Mouse (Mus musculus) layer of hippocampus, postnatal 10 days (tissue): Measurements from ENCODE around the gene Lasp1. TPM values are rescaled to one million over a fixed set of nuclear protein-coding genes. Genes with fewer than 3 reads are reported as not detected.
A peak's percentile ranks its signal among the peaks of the same experiment; 100 is the strongest.

Experiments
- DNase-seq, 2 experiments: peaks; one replicate each; pipeline ENCODE4 v3.0.0; 2021; ENCODE audit warnings: low spot score in 2 of 2
- total RNA-seq, 2 experiments: library from RNA; stranded (reverse); gene quantifications; 2 replicates each; pipeline ENCODE4 v1.2.3; 2021

The Lasp1 gene
- total RNA-seq, 2 experiments from 2014 or later, result 148 to 150 TPM

- peak in 1 of 2 experiments; percentile 14 for DNase-seq
Observed at GRCm38 (mm10) chr11:97809235-97810121, 10.7 kb downstream of the Lasp1 start.

DNA sequence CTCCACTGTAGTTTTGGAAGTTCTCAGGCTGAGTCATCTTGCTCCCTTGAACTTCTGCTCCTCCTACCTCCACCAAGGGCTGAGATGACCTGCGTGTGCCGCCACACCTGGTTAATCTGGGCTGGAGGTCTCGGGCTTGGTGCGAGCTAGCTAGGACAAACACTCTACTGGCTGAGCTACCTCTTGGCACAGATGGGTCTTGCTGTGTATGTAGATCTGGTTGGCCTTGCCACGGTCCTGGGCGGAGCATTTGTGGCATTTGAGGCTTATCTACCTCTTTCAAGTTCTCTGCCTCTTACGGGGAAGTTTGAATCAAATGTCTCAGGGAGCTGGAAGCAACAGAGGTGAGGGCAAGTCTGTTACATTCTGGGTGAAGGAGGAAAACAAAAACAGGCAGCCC lies 11.6 kb downstream of the Lasp1 start:
- no peak for DNase-seq

DNA sequence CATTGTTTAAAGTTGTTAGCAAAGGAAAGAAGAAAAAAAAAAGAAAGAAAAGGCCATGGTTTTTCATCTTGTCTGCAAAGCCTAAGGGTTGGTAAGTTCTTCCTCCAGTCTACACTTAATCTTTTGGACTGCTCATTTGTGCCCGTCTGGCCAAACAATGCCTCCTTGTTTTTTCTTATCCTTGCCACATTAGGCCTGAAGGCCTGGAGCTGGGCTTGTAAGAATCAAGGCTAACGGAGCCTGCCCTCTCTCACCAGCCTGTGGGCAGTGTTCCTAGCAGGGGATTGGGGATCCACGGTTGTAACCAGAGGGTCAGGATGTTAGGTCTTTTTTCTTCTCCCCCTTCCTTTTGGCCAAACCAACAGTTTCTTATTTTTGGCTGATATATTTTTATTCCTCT lies 12.2 kb downstream of the Lasp1 start:
- DNase-seq, result no peak

GRCm38 (mm10) chr11:97811569-97812362 lies 13.0 kb downstream of the Lasp1 start:
- no peak for DNase-seq

DNA sequence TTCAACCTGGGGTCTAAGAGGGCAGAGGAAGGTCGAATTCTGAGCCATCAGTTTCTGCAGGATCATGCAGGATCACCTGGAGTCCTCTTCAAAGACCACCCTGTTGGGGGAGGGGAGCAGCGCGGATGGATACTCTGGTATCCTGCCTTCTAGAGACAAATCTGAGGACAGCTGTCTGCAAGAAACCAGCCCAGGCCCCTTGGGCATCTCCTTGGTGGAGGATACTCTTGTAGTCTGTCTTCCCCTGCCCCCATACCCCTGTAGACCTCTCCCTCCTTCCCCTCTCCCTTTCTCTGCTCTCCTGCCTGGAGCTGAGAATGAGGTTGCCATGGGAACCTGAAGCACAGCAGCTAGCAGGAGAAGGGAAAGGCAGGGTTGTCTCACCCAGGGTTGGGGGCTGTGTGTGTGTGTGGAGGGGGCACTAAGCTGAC lies 13.7 kb downstream of the Lasp1 start:
- peak in 1 of 2 experiments; percentile 57 for DNase-seq

GRCm38 (mm10) chr11:97813085-97813484 lies 14.3 kb downstream of the Lasp1 start:
- DNase-seq, result no peak

DNA sequence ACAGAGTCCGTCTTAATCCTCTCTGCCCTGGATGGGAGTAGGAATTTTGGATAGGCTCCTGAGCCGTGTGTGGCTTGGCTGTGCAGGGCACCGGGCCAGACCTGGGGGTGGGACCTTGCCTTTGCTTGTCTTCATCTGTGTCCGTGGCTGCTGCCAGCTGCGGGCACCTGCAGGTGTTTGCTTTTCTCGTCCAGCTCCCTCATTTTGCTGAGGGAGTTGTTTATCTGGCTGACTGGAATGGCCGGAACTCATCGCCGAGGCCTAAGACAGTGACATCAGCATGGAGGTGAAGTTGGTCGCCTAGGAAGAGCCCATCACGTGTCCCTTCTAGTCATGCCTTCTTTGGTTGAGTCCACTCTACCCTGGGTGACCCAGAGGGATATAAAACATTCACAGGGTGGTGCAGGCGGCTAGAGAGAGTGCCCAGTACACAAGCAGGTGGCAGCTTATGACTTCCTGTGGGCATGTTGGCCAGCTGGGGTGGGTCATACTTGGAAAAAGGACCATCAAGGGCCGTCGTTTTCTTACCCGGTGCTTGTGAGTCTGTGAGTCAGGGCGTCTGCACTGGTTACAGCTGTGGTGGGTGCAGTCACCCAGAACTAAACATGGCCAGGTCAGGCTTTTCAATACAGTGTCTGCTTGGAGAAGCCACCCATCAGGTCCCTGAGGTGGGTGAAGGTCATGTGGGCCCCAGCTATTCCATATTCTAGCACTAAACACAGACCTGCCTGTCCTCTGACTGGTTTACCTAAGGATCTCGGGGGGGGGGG lies 15.1 kb downstream of the Lasp1 start:
- DNase-seq, result no peak

DNA sequence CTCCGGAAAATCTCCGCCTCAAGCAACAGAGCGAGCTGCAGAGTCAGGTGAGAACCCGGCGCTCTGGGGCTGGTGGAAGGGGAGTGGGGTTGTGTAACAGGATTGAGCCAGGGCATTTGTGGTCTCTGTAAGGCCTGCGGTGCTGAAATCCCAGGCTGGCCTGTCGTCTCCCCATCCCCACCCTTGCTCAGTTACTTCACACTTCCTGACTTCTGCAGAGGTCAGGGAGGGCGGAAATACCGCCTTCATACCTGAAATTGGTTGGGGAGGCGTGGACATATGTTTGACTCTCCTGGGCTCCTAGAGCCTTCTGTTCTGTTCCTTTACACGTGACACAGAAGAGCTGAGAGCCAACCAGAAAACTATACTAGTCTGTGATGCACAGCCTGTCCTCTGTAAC lies 16.9 kb downstream of the Lasp1 start:
- no peak for DNase-seq

DNA sequence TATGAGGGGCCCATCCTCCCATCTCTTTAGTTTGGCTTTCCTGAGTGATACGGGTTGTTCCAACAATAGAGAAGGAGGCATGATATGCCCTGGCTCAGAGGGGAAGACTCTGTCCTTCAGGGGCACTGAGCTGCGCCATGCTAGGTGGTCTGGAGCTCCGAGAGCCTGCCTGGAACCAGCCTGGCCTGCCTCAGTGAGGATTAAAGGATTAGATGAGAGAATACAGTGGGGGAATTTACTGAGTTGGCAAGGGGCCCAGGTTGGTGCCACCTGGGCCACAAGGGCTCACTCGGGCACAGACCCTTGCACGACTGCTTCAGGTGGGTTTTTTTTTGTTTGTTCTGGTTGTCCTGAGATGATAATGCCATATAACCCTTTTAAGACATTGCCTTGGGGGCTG lies 17.4 kb downstream of the Lasp1 start:
- no peak for DNase-seq

GRCm38 (mm10) chr11:97816916-97817315 lies 18.1 kb downstream of the Lasp1 start:
- no peak for DNase-seq

GRCm38 (mm10) chr11:97817379-97817778 lies 18.6 kb downstream of the Lasp1 start:
- DNase-seq, result no peak

DNA sequence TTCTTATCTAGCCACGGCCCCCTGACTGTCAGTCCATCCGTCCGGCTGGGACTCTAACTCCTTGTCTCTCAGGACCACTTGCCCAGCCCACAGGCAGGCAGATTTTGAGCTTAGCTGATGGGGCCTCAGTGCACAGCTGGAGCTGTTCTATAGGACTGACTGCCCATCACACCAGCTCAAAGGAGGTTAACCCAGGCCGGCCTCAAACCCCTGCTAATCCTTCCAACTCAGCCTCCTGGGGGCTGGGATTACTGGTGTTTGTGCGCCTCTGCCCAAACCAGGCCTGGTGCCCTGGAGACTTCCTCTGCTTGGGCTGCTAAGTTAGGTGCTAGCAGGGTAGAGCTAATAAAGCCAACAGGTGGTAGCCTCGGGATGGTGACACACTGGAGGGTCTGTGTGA lies 19.2 kb downstream of the Lasp1 start:
- DNase-seq, result no peak

DNA sequence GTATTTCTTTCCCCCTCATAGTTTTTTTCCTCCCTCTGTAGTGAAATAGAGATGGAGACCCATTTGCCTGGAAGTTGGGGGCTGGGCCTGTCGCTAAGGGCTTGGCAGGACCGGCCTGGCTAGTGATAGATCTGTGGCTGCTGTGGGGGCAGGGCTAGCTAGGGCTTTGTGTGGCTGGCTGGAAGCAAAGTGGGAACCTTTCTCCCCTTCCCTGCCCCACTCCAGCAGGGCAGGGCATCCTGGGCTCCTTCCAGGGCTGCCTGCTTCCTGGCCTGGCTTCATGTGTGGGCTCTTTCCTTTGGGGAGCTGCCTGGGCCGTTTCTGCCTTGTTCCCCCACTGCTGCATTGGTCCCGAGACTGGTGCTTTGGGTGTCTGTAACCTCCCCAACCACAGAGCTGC lies 19.8 kb downstream of the Lasp1 start:
- DNase-seq, result peak; percentile 63 to 77

GRCm38 (mm10) chr11:97819102-97819501 lies 20.3 kb downstream of the Lasp1 start:
- DNase-seq, result no peak

DNA sequence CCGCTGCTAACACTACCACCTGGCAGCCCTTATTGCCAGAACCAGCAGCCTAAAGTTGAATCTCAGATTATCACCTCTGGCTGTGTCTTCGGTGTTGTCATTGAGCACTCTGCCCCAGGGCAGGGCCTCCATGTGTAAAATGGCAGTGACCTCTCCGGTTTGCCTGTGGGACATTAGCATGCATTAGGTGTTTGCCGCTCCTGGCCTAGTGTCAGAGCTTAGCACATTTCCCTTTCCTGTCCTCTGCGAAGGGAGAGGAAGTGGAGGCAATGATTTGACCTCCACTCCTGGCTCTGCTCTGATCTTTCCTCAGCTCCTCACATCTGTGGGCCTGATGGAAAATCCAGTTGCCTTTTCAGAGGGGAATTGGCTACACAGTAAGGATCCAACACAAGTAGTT lies 21.1 kb downstream of the Lasp1 start:
- no peak for DNase-seq

GRCm38 (mm10) chr11:97820840-97821239 lies 22.0 kb downstream of the Lasp1 start:
- DNase-seq, result no peak

DNA sequence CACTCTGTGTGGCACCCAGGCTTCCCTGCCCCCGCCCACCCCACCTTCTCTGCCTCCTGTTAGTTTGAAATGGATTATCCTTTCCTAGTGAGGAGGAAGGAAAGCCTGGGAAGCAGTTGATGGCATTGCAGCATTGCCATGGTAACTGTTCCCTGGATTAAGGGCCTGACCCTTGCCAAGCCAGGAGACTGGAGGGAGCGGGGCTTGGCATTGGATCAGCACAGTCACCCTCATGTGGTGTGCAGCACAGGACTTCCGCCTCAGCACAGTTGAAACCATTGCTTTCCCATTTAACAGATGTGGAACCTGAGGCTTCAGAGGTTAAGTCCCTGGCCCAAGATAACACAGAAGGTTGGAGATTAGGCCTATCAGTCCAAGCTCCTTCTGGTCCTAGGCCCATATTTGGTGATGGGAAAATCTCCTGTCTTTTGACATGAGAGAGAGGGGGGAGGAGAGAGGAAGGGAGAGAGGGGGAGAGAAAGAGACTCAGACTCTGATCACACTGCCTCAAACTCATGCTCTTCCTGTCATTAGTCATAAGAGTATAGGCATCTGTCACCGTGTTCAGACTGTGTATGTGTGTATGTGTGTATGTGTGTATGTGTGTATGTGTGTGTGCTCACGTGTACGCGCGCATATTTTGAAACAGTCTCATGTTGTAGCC lies 22.7 kb downstream of the Lasp1 start:
- no peak for DNase-seq

DNA sequence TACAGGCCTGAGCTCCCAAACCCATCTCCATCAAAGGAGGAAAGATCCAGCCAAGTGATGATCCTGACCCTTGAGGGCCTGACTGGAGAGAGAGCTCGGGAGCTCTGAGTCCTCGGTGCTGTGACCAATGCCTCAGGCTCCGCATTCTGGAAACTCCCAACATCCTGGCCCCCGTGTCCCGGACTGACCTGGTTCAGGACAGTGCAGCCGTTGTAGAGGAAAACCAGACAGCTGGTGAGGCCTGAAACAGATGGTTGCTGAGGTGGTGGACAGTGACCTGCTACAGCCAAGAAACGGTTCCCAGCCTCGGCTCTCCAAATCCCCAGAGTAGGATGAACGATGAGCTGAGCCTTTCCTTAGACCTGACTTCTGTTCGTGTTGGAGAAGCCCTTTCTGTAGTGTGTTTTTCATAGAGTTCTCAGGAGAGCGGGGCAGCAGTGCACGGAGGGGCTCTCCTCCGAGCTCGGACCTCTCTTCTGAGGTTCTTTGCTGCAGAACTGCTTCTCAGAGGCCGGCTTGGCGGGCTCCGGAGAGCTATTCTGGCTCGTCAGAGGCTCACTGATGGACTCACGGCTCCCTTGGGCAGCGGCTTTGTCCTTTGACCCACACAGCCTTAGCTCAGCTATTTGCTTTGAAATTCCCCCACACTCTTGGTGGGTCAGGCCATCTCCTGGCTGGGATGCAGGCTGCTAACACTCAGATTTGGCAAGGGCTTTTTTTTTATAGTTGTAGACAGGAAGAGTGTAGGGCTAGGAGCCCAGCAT lies 24.2 kb downstream of the Lasp1 start:
- no peak for DNase-seq

DNA sequence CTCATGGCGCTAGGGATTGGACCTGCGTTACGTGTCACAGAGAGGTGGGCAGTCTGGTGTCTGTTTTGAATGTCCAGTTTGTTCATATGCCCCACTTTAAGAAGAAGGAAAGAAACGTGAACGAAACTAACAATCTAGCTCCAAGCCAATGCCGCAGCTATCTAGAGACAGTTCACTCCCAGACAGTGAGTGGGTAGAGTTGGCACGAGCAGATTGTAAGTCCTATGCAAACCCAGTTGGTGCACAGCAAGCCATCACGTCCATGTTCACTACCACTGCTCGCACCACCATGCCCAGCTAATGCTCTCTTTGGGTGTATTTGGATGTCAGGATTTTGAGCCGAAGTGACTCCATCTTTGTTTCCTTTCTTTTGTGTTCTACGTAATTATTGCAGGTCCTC lies 25.4 kb downstream of the Lasp1 start:
- no peak for DNase-seq

DNA sequence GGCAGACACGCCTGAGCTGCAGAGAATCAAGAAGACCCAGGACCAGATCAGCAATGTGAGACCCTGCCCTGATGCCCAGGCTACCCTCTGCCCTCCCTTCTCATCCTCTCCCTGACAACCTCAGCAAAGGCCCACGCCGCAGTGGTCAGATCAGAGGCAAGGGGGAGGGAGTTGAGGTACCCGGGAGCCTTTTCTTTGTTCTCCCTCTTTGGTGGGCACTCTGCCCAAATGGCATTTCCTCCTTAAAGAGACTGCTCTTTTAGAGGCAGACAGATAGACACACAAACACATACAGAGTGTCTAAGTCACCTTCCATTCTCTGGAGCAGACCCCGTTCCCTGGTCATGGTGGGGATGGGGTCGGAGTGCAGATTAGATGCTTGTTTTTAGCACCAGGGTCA lies 26.1 kb downstream of the Lasp1 start:
- no peak for DNase-seq
